Mouse (Mus musculus): ENCODE data around the gene Cldn10. TPM values are rescaled to one million over a fixed set of nuclear protein-coding genes. Genes with fewer than 3 reads are reported as not detected.
"Not testable (repeated sequence)": the region's sequence is repeated elsewhere in the genome, so short reads cannot be mapped to it uniquely, and the experiment has no call there.

Cldn10 gene
- polyA plus RNA-seq, 1 experiment: 0.89 TPM

GRCm38 (mm10) chr14:118751193-118751753 lies 36.4 kb upstream of the Cldn10 start:
- WGBS: 97% methylated on average over 8 of the region's 8 CpGs
- DNase-seq: no peak
- TF ChIP-seq CTCF (IDR thresholded peaks at IDR 0.05; ENCODE audit: borderline replicate concordance, control insufficient read depth, extremely low read depth, insufficient read depth, low read length, poor library complexity): no peak
- no peak for TF ChIP-seq POLR2A (IDR thresholded peaks at IDR 0.05; ENCODE audit: control insufficient read depth, extremely low read depth, insufficient read depth, low read length, poor library complexity)
- Histone ChIP-seq H3K27ac (ENCODE audit: control insufficient read depth, insufficient read depth, low read length) (no peak overlapping the region), H3K4me1 (replicated peaks; ENCODE audit: control insufficient read depth, insufficient read depth, low read length) (no peaks in the 10 kb centered on the region), H3K36me3 (ENCODE audit: control insufficient read depth, insufficient read depth, low read length) (no peaks in the 10 kb centered on the region), H3K4me3 (ENCODE audit: control insufficient read depth, insufficient read depth, low read length) (no peak overlapping the region), H3K27me3 (ENCODE audit: control insufficient read depth, insufficient read depth, low read length) (no peaks in the 10 kb centered on the region)

- Histone ChIP-seq H3K36me3 (ENCODE audit: control insufficient read depth, insufficient read depth, low read length) (no peaks in the 10 kb centered on the region), H3K4me3 (ENCODE audit: control insufficient read depth, insufficient read depth, low read length) (no peak overlapping the region), H3K4me1 (replicated peaks; ENCODE audit: control insufficient read depth, insufficient read depth, low read length) (no peaks in the 10 kb centered on the region), H3K27me3 (ENCODE audit: control insufficient read depth, insufficient read depth, low read length) (no peaks in the 10 kb centered on the region), H3K27ac (ENCODE audit: control insufficient read depth, insufficient read depth, low read length) (no peak overlapping the region)
- DNase-seq: no peak
- 93% methylated on average over 4 of the region's 4 CpGs for WGBS
- TF ChIP-seq POLR2A (IDR thresholded peaks at IDR 0.05; ENCODE audit: control insufficient read depth, extremely low read depth, insufficient read depth, low read length, poor library complexity) (no peak), CTCF (IDR thresholded peaks at IDR 0.05; ENCODE audit: borderline replicate concordance, control insufficient read depth, extremely low read depth, insufficient read depth, low read length, poor library complexity) (no peak)
These were observed 31.7 kb upstream of the Cldn10 start for GRCm38 (mm10) chr14:118756015-118756414.

GRCm38 (mm10) chr14:118756566-118756965 lies 31.1 kb upstream of the Cldn10 start:
- WGBS: 88% methylated on average over 3 of the region's 3 CpGs
- Histone ChIP-seq H3K4me3 (ENCODE audit: control insufficient read depth, insufficient read depth, low read length) (no peak overlapping the region), H3K36me3 (ENCODE audit: control insufficient read depth, insufficient read depth, low read length) (no peaks in the 10 kb centered on the region), H3K27me3 (ENCODE audit: control insufficient read depth, insufficient read depth, low read length) (no peaks in the 10 kb centered on the region), H3K27ac (ENCODE audit: control insufficient read depth, insufficient read depth, low read length) (no peak overlapping the region), H3K4me1 (replicated peaks; ENCODE audit: control insufficient read depth, insufficient read depth, low read length) (no peaks in the 10 kb centered on the region)
- TF ChIP-seq CTCF (IDR thresholded peaks at IDR 0.05; ENCODE audit: borderline replicate concordance, control insufficient read depth, extremely low read depth, insufficient read depth, low read length, poor library complexity) (no peak), POLR2A (IDR thresholded peaks at IDR 0.05; ENCODE audit: control insufficient read depth, extremely low read depth, insufficient read depth, low read length, poor library complexity) (no peak)
- no peak for DNase-seq

- 97% methylated on average over 13 of the region's 13 CpGs for WGBS
These were observed 24.3 kb upstream of the Cldn10 start for GRCm38 (mm10) chr14:118763362-118763761.

GRCm38 (mm10) chr14:118763917-118764495 lies 23.7 kb upstream of the Cldn10 start:
- Histone ChIP-seq H3K4me1 (replicated peaks; ENCODE audit: control insufficient read depth, insufficient read depth, low read length) (0 out of 2 replicates have a peak, but pooled peaks cover 2% of the 10 kb centered on the region), H3K27me3 (ENCODE audit: control insufficient read depth, insufficient read depth, low read length) (no peaks in the 10 kb centered on the region), H3K27ac (ENCODE audit: control insufficient read depth, insufficient read depth, low read length) (no peak overlapping the region), H3K4me3 (ENCODE audit: control insufficient read depth, insufficient read depth, low read length) (no peak overlapping the region), H3K36me3 (ENCODE audit: control insufficient read depth, insufficient read depth, low read length) (no peaks in the 10 kb centered on the region)
- DNase-seq: no peak
- 95% methylated on average over 9 of the region's 9 CpGs for WGBS
- TF ChIP-seq POLR2A (IDR thresholded peaks at IDR 0.05; ENCODE audit: control insufficient read depth, extremely low read depth, insufficient read depth, low read length, poor library complexity): no peak
- no peak for TF ChIP-seq CTCF (IDR thresholded peaks at IDR 0.05; ENCODE audit: borderline replicate concordance, control insufficient read depth, extremely low read depth, insufficient read depth, low read length, poor library complexity)

More at GRCm38 (mm10) chr14:118763362-118763761, 24.3 kb upstream of the Cldn10 start:
- not testable (repeated sequence) for H3K36me3 ChIP-seq (ENCODE audit: control insufficient read depth, insufficient read depth, low read length); H3K27ac ChIP-seq (ENCODE audit: control insufficient read depth, insufficient read depth, low read length); DNase-seq; H3K4me3 ChIP-seq (ENCODE audit: control insufficient read depth, insufficient read depth, low read length); H3K27me3 ChIP-seq (ENCODE audit: control insufficient read depth, insufficient read depth, low read length); H3K4me1 ChIP-seq (replicated peaks; ENCODE audit: control insufficient read depth, insufficient read depth, low read length)

- no peak for DNase-seq
- 0 out of 2 replicates have a peak, but pooled peaks cover 2% of the 10 kb centered on the region for H3K4me1 ChIP-seq (replicated peaks; ENCODE audit: control insufficient read depth, insufficient read depth, low read length)
- TF ChIP-seq CTCF (IDR thresholded peaks at IDR 0.05; ENCODE audit: borderline replicate concordance, control insufficient read depth, extremely low read depth, insufficient read depth, low read length, poor library complexity): no peak
- H3K27me3 ChIP-seq (ENCODE audit: control insufficient read depth, insufficient read depth, low read length): no peaks in the 10 kb centered on the region
- H3K4me3 ChIP-seq (ENCODE audit: control insufficient read depth, insufficient read depth, low read length): no peak overlapping the region
- H3K36me3 ChIP-seq (ENCODE audit: control insufficient read depth, insufficient read depth, low read length): no peaks in the 10 kb centered on the region
- 84% methylated on average over 7 of the region's 7 CpGs for WGBS
- H3K27ac ChIP-seq (ENCODE audit: control insufficient read depth, insufficient read depth, low read length): no peak overlapping the region
These were observed 22.4 kb upstream of the Cldn10 start for GRCm38 (mm10) chr14:118765306-118765705.

GRCm38 (mm10) chr14:118765951-118766350 lies 21.8 kb upstream of the Cldn10 start:
- Histone ChIP-seq H3K27ac (ENCODE audit: control insufficient read depth, insufficient read depth, low read length) (no peak overlapping the region), H3K27me3 (ENCODE audit: control insufficient read depth, insufficient read depth, low read length) (no peaks in the 10 kb centered on the region), H3K36me3 (ENCODE audit: control insufficient read depth, insufficient read depth, low read length) (no peaks in the 10 kb centered on the region), H3K4me3 (ENCODE audit: control insufficient read depth, insufficient read depth, low read length) (no peak overlapping the region), H3K4me1 (replicated peaks; ENCODE audit: control insufficient read depth, insufficient read depth, low read length) (0 out of 2 replicates have a peak, but pooled peaks cover 2% of the 10 kb centered on the region)
- WGBS: 86% methylated on average over 7 of the region's 7 CpGs
- no peak for TF ChIP-seq POLR2A (IDR thresholded peaks at IDR 0.05; ENCODE audit: control insufficient read depth, extremely low read depth, insufficient read depth, low read length, poor library complexity)
- TF ChIP-seq CTCF (IDR thresholded peaks at IDR 0.05; ENCODE audit: borderline replicate concordance, control insufficient read depth, extremely low read depth, insufficient read depth, low read length, poor library complexity): no peak
- no peak for DNase-seq
